Mouse (Mus musculus): ENCODE data around the gene Mars. TPM values are rescaled to one million over a fixed set of nuclear protein-coding genes. Genes with fewer than 3 reads are reported as not detected.

The Mars gene
- polyA plus RNA-seq, 1 experiment: 32.4 TPM

GRCm38 (mm10) chr10:127325454-127326016, 13.9 kb upstream of the Mars start:
- Histone ChIP-seq H3K27ac (ENCODE audit: control insufficient read depth, insufficient read depth, low read depth, low read length) (no peak overlapping the region), H3K36me3 (ENCODE audit: control insufficient read depth, insufficient read depth, low read length) (no peaks in the 10 kb centered on the region), H3K27me3 (ENCODE audit: control insufficient read depth, insufficient read depth, low read length) (peaks cover 7% of the 10 kb centered on the region), H3K4me3 (ENCODE audit: control insufficient read depth, low read depth, low read length) (no peak overlapping the region), H3K4me1 (ENCODE audit: control insufficient read depth, insufficient read depth, low read length) (peaks cover 30% of the 10 kb centered on the region)
- TF ChIP-seq POLR2A (IDR thresholded peaks at IDR 0.05; ENCODE audit: control insufficient read depth, low read depth, low read length): no peak
- TF ChIP-seq CTCF (IDR thresholded peaks at IDR 0.05; ENCODE audit: control insufficient read depth, insufficient read depth, insufficient replicate concordance, low read depth, low read length): no peak; the same call in 1 of the 2 replicates

- no peak overlapping the region for H3K4me3 ChIP-seq (ENCODE audit: control insufficient read depth, low read depth, low read length)
- peaks cover 30% of the 10 kb centered on the region for H3K4me1 ChIP-seq (ENCODE audit: control insufficient read depth, insufficient read depth, low read length)
- no peak overlapping the region for H3K27ac ChIP-seq (ENCODE audit: control insufficient read depth, insufficient read depth, low read depth, low read length)
- TF ChIP-seq POLR2A (IDR thresholded peaks at IDR 0.05; ENCODE audit: control insufficient read depth, low read depth, low read length) (no peak), CTCF (IDR thresholded peaks at IDR 0.05; ENCODE audit: control insufficient read depth, insufficient read depth, insufficient replicate concordance, low read depth, low read length) (no peak)
- no peaks in the 10 kb centered on the region for H3K36me3 ChIP-seq (ENCODE audit: control insufficient read depth, insufficient read depth, low read length)
- peaks cover 7% of the 10 kb centered on the region for H3K27me3 ChIP-seq (ENCODE audit: control insufficient read depth, insufficient read depth, low read length)
These were observed 12.9 kb upstream of the Mars start for GRCm38 (mm10) chr10:127324495-127324894.

- H3K4me1 ChIP-seq (ENCODE audit: control insufficient read depth, insufficient read depth, low read length): peaks cover 30% of the 10 kb centered on the region
- TF ChIP-seq CTCF (IDR thresholded peaks at IDR 0.05; ENCODE audit: control insufficient read depth, insufficient read depth, insufficient replicate concordance, low read depth, low read length) (no peak), POLR2A (IDR thresholded peaks at IDR 0.05; ENCODE audit: control insufficient read depth, low read depth, low read length) (no peak)
- H3K4me3 ChIP-seq (ENCODE audit: control insufficient read depth, low read depth, low read length): no peak overlapping the region; the same call in 1 of the 2 replicates
- H3K36me3 ChIP-seq (ENCODE audit: control insufficient read depth, insufficient read depth, low read length): no peaks in the 10 kb centered on the region
- H3K27me3 ChIP-seq (ENCODE audit: control insufficient read depth, insufficient read depth, low read length): peaks cover 7% of the 10 kb centered on the region
- H3K27ac ChIP-seq (ENCODE audit: control insufficient read depth, insufficient read depth, low read depth, low read length): no peak overlapping the region
These were observed 11.7 kb upstream of the Mars start for GRCm38 (mm10) chr10:127323131-127323855.

- TF ChIP-seq CTCF (IDR thresholded peaks at IDR 0.05; ENCODE audit: control insufficient read depth, insufficient read depth, insufficient replicate concordance, low read depth, low read length): no peak
- no peak for TF ChIP-seq POLR2A (IDR thresholded peaks at IDR 0.05; ENCODE audit: control insufficient read depth, low read depth, low read length)
- no peak overlapping the region for H3K27ac ChIP-seq (ENCODE audit: control insufficient read depth, insufficient read depth, low read depth, low read length)
- no peaks in the 10 kb centered on the region for H3K36me3 ChIP-seq (ENCODE audit: control insufficient read depth, insufficient read depth, low read length)
- no peak overlapping the region for H3K4me3 ChIP-seq (ENCODE audit: control insufficient read depth, low read depth, low read length)
- H3K4me1 ChIP-seq (ENCODE audit: control insufficient read depth, insufficient read depth, low read length): peaks cover 29% of the 10 kb centered on the region
- peaks cover 7% of the 10 kb centered on the region for H3K27me3 ChIP-seq (ENCODE audit: control insufficient read depth, insufficient read depth, low read length)
These were observed 11.1 kb upstream of the Mars start for GRCm38 (mm10) chr10:127322669-127323068.

- TF ChIP-seq CTCF (IDR thresholded peaks at IDR 0.05; ENCODE audit: control insufficient read depth, insufficient read depth, insufficient replicate concordance, low read depth, low read length) (no peak), POLR2A (IDR thresholded peaks at IDR 0.05; ENCODE audit: control insufficient read depth, low read depth, low read length) (no peak)
- H3K36me3 ChIP-seq (ENCODE audit: control insufficient read depth, insufficient read depth, low read length): no peaks in the 10 kb centered on the region
- peaks cover 4% of the 10 kb centered on the region; the same call in 1 of the 2 replicates for H3K27me3 ChIP-seq (ENCODE audit: control insufficient read depth, insufficient read depth, low read length)
- H3K4me1 ChIP-seq (ENCODE audit: control insufficient read depth, insufficient read depth, low read length): peaks cover 26% of the 10 kb centered on the region
- no peak overlapping the region for H3K27ac ChIP-seq (ENCODE audit: control insufficient read depth, insufficient read depth, low read depth, low read length)
- no peak overlapping the region for H3K4me3 ChIP-seq (ENCODE audit: control insufficient read depth, low read depth, low read length)
These were observed 10.6 kb upstream of the Mars start for GRCm38 (mm10) chr10:127322178-127322577.

GRCm38 (mm10) chr10:127321621-127322020, 10.0 kb upstream of the Mars start, which contains the start of gene Arhgap9:
Arhgap9 (plus strand) TSS chr10:127321964.
- no peak for TF ChIP-seq CTCF (IDR thresholded peaks at IDR 0.05; ENCODE audit: control insufficient read depth, insufficient read depth, insufficient replicate concordance, low read depth, low read length)
- no peak for TF ChIP-seq POLR2A (IDR thresholded peaks at IDR 0.05; ENCODE audit: control insufficient read depth, low read depth, low read length)
- peaks cover 22% of the 10 kb centered on the region for H3K4me1 ChIP-seq (ENCODE audit: control insufficient read depth, insufficient read depth, low read length)
- no peaks in the 10 kb centered on the region for H3K36me3 ChIP-seq (ENCODE audit: control insufficient read depth, insufficient read depth, low read length)
- no peak within 1 kb of the TSS for H3K27ac ChIP-seq (ENCODE audit: control insufficient read depth, insufficient read depth, low read depth, low read length)
- no peaks in the 10 kb centered on the region; the same call in 1 of the 2 replicates for H3K27me3 ChIP-seq (ENCODE audit: control insufficient read depth, insufficient read depth, low read length)
- H3K4me3 ChIP-seq (ENCODE audit: control insufficient read depth, low read depth, low read length): no peak within 1 kb of the TSS

- no peak for TF ChIP-seq POLR2A (IDR thresholded peaks at IDR 0.05; ENCODE audit: control insufficient read depth, low read depth, low read length)
- no peaks in the 10 kb centered on the region for H3K27me3 ChIP-seq (ENCODE audit: control insufficient read depth, insufficient read depth, low read length)
- no peaks in the 10 kb centered on the region for H3K36me3 ChIP-seq (ENCODE audit: control insufficient read depth, insufficient read depth, low read length)
- no peak overlapping the region for H3K4me3 ChIP-seq (ENCODE audit: control insufficient read depth, low read depth, low read length)
- H3K27ac ChIP-seq (ENCODE audit: control insufficient read depth, insufficient read depth, low read depth, low read length): no peak overlapping the region
- H3K4me1 ChIP-seq (ENCODE audit: control insufficient read depth, insufficient read depth, low read length): peaks cover 12% of the 10 kb centered on the region
These were observed 8.4 kb upstream of the Mars start for GRCm38 (mm10) chr10:127319969-127320368.

All from testis, adult 2 months (tissue).